Mouse (Mus musculus): Measurements from ENCODE around the gene Lclat1. TPM values are rescaled to one million over a fixed set of nuclear protein-coding genes. Genes with fewer than 3 reads are reported as not detected.

Gene Lclat1
- polyA plus RNA-seq (2014; fragmentation: Nextera tagmentation; extraction: Ambion mirVana), result 15.2 and 15.9 TPM in 2 replicates

DNA sequence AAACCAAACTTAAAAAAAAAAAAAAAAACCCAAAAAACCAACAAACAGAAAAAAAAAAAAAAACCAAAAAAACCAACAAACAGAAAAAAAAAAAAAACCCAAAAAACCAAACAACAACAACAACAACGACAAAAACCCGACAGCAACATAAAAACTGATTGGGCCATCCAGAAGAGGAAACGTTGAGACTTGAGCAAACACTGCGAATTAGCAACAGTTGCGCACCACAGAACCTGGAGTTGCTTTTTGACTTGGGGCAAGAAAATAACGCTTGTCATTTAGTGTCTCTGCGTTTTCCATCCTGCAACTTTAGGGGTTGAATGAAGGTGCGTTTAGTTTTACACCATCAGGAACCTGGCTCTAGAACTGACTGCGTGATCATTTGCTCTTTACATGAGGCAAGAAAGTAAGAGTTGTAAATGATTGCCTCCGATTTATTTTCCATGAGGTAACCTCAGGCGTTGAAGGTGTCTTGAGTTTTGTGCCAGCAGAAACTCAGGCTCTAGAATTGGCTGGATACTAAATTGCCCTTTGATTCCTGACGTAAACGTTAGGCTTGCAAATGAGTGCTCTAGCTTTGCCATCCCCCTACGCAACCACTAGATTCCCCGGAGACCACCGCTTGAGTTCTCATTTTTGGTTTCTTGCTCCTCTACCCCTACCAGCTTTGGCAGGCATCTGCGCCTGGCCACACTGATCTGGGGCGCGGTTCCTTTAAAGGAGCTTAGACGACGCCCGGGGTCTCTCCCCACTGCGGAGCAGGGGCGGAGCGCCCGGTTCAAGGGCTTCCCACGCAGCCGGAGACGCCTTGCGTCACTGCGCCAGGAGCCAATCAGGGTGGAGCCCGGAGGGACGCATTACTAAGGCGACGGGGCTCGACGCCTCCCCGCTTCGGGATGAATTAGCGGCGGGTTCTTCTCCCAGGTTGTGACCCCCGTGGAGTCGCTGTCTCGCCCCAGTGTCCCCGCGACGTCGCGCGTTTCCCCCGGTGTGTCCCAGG is at the start of gene Lclat1:
Gene Lclat1, plus strand, starts transcription at position 828 of the 1,000 bp plus-strand sequence.
- peak; percentile 96 for DNase-seq (ENCODE audit: low spot score)
- peak; percentile 100 for ATAC-seq (replicated peaks; ENCODE audit: low FRiP score)
- Histone ChIP-seq H3K4me3 (ENCODE audit: low read depth, low read length) (peak within 1 kb of the TSS; percentile 84), H3K9ac (ENCODE audit: low read length) (peak within 1 kb of the TSS; percentile 85), H3K27ac (ENCODE audit: low read depth, low read length) (no peak within 1 kb of the TSS), H3K9me3 (ENCODE audit: control insufficient read depth, low read length) (no peaks in the 10 kb centered on the region), H3K27me3 (ENCODE audit: control insufficient read depth, insufficient read depth, low read length) (no peaks in the 10 kb centered on the region), H3K36me3 (ENCODE audit: control insufficient read depth, insufficient read depth, low read length) (no peaks in the 10 kb centered on the region), H3K4me2 (ENCODE audit: low read depth, low read length, severe bottlenecking) (peak within 1 kb of the TSS; percentile 88), H3K4me1 (replicated peaks; ENCODE audit: control insufficient read depth, insufficient read depth, low read length) (no peaks in the 10 kb centered on the region)
- 7% methylated on average over 51 of the region's 51 CpGs for WGBS

DNA sequence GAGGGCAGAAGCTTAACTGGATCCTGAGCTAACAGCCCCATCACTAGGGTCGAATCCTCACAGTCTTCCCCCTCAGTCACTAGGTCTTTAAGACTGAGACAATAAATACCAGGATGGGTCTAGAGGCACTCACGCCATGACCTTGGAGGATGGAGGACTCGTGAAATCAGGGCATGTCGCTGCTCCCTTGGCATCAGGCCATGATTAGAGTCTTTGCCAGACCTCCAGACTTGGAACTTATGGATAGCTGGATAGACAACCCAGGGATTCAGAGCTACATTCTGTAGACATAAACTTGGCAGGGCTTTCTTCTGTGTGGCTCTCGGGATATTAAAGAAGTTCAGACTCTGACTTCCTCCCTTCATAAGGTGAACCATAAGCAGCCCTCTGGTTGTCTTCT is 49.5 kb upstream of the Lclat1 start:
- H3K9ac ChIP-seq (ENCODE audit: low read length), result no peak overlapping the region
- H3K9me3 ChIP-seq (ENCODE audit: control insufficient read depth, low read length), result no peaks in the 10 kb centered on the region
- no peak overlapping the region for H3K4me2 ChIP-seq (ENCODE audit: low read depth, low read length, severe bottlenecking)
- H3K4me3 ChIP-seq (ENCODE audit: low read depth, low read length), result no peak overlapping the region
- H3K27me3 ChIP-seq (ENCODE audit: control insufficient read depth, insufficient read depth, low read length), result no peaks in the 10 kb centered on the region
- H3K4me1 ChIP-seq (replicated peaks; ENCODE audit: control insufficient read depth, insufficient read depth, low read length), result no peaks in the 10 kb centered on the region
- WGBS, result 88% methylated on average over 5 of the region's 5 CpGs
- no peaks in the 10 kb centered on the region for H3K36me3 ChIP-seq (ENCODE audit: control insufficient read depth, insufficient read depth, low read length)
- DNase-seq (ENCODE audit: low spot score) (no peak), ATAC-seq (replicated peaks; ENCODE audit: low FRiP score) (no peak)
- no peak overlapping the region for H3K27ac ChIP-seq (ENCODE audit: low read depth, low read length)

GRCm38 (mm10) chr17:73060224-73060896 is 47.4 kb upstream of the Lclat1 start:
- Histone ChIP-seq H3K4me1 (replicated peaks; ENCODE audit: control insufficient read depth, insufficient read depth, low read length) (no peaks in the 10 kb centered on the region), H3K27ac (ENCODE audit: low read depth, low read length) (no peak overlapping the region), H3K9ac (ENCODE audit: low read length) (no peak overlapping the region), H3K4me3 (ENCODE audit: low read depth, low read length) (no peak overlapping the region), H3K4me2 (ENCODE audit: low read depth, low read length, severe bottlenecking) (no peak overlapping the region), H3K9me3 (ENCODE audit: control insufficient read depth, low read length) (no peaks in the 10 kb centered on the region), H3K36me3 (ENCODE audit: control insufficient read depth, insufficient read depth, low read length) (no peaks in the 10 kb centered on the region), H3K27me3 (ENCODE audit: control insufficient read depth, insufficient read depth, low read length) (no peaks in the 10 kb centered on the region)
- DNase-seq (ENCODE audit: low spot score), result no peak
- 63% methylated on average over 3 of the region's 3 CpGs for WGBS
- ATAC-seq (replicated peaks; ENCODE audit: low FRiP score), result no peak

DNA sequence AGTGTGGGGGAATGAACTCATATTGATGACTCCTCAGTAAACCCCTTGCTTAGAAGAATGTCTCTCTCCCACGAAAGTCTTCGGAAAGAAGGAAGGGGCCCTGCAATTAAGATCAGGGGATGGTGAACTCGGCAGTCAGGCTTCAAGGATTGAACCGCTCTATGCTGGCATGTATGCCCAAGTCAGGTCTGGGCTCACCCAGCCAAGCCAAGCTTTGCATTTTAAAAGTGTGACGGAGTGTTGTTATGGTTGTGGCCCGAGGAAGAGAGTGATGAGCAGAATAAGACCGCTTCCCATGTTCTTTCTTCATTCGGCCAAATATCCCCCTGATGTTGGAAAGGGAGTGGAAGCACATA is 46.9 kb upstream of the Lclat1 start:
- no peaks in the 10 kb centered on the region for H3K4me1 ChIP-seq (replicated peaks; ENCODE audit: control insufficient read depth, insufficient read depth, low read length)
- no peak overlapping the region for H3K9ac ChIP-seq (ENCODE audit: low read length)
- no peaks in the 10 kb centered on the region for H3K9me3 ChIP-seq (ENCODE audit: control insufficient read depth, low read length)
- H3K27me3 ChIP-seq (ENCODE audit: control insufficient read depth, insufficient read depth, low read length), result no peaks in the 10 kb centered on the region
- ATAC-seq (replicated peaks; ENCODE audit: low FRiP score) (no peak), DNase-seq (ENCODE audit: low spot score) (no peak)
- no peaks in the 10 kb centered on the region for H3K36me3 ChIP-seq (ENCODE audit: control insufficient read depth, insufficient read depth, low read length)
- no peak overlapping the region for H3K4me2 ChIP-seq (ENCODE audit: low read depth, low read length, severe bottlenecking)
- H3K27ac ChIP-seq (ENCODE audit: low read depth, low read length), result no peak overlapping the region
- H3K4me3 ChIP-seq (ENCODE audit: low read depth, low read length), result no peak overlapping the region
- 92% methylated on average over 8 of the region's 8 CpGs for WGBS

DNA sequence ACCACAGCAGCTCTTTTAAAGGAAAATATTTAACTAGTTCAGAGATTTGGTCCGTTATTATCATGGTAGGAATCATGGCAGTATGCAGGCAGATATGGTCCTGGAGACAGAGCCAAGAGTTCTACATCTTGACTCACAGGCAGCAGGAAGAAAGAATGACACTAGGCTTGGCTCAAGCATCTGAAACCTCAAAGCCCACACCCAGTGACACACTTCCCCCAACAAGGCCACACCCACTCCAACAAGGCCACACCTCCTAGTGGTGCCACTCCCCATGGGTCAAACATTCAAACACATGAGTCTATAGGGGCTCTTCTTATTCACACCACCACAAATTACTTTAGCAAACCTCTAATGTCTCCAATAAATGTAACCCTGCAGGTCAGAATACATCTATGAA is 45.1 kb upstream of the Lclat1 start:
- H3K9ac ChIP-seq (ENCODE audit: low read length), result no peak overlapping the region
- no peaks in the 10 kb centered on the region for H3K36me3 ChIP-seq (ENCODE audit: control insufficient read depth, insufficient read depth, low read length)
- H3K4me2 ChIP-seq (ENCODE audit: low read depth, low read length, severe bottlenecking), result no peak overlapping the region
- no peaks in the 10 kb centered on the region for H3K9me3 ChIP-seq (ENCODE audit: control insufficient read depth, low read length)
- H3K27me3 ChIP-seq (ENCODE audit: control insufficient read depth, insufficient read depth, low read length), result no peaks in the 10 kb centered on the region
- no peak overlapping the region for H3K27ac ChIP-seq (ENCODE audit: low read depth, low read length)
- H3K4me1 ChIP-seq (replicated peaks; ENCODE audit: control insufficient read depth, insufficient read depth, low read length), result no peaks in the 10 kb centered on the region
- ATAC-seq (replicated peaks; ENCODE audit: low FRiP score) (no peak), DNase-seq (ENCODE audit: low spot score) (no peak)
- WGBS, result 97% methylated on average over 1 of the region's 1 CpGs
- no peak overlapping the region for H3K4me3 ChIP-seq (ENCODE audit: low read depth, low read length)

- no peak overlapping the region for H3K27ac ChIP-seq (ENCODE audit: low read depth, low read length)
- H3K9ac ChIP-seq (ENCODE audit: low read length), result no peak overlapping the region
- no peak overlapping the region for H3K4me3 ChIP-seq (ENCODE audit: low read depth, low read length)
- no peak for DNase-seq (ENCODE audit: low spot score)
- no peaks in the 10 kb centered on the region for H3K27me3 ChIP-seq (ENCODE audit: control insufficient read depth, insufficient read depth, low read length)
- H3K9me3 ChIP-seq (ENCODE audit: control insufficient read depth, low read length), result no peaks in the 10 kb centered on the region
- ATAC-seq (replicated peaks; ENCODE audit: low FRiP score), result no peak
- H3K4me1 ChIP-seq (replicated peaks; ENCODE audit: control insufficient read depth, insufficient read depth, low read length), result no peaks in the 10 kb centered on the region
- no peak overlapping the region for H3K4me2 ChIP-seq (ENCODE audit: low read depth, low read length, severe bottlenecking)
- WGBS, result 86% methylated on average over 2 of the region's 2 CpGs
- no peaks in the 10 kb centered on the region for H3K36me3 ChIP-seq (ENCODE audit: control insufficient read depth, insufficient read depth, low read length)
Observed at GRCm38 (mm10) chr17:73063299-73063698, 44.5 kb upstream of the Lclat1 start.

DNA sequence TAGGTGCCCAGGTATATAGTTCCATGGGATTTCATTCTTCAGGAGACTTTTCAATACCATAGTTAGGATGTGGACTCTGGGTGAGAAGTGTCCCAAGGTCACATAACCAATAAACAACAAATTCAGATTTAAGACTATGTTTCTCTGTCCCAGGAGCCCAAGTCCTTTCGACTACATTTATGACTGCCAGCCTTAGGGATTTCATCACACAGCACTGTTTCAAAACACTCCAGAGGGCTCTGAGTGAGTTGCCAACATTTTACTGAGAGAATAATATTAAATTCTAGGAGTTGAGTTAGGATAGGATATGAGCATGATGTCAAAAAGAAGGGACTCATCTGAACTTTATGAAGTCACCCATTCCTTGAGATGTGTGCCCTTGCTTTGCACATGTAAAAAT is 44.0 kb upstream of the Lclat1 start:
- H3K27ac ChIP-seq (ENCODE audit: low read depth, low read length), result no peak overlapping the region
- no peaks in the 10 kb centered on the region for H3K36me3 ChIP-seq (ENCODE audit: control insufficient read depth, insufficient read depth, low read length)
- no peaks in the 10 kb centered on the region for H3K27me3 ChIP-seq (ENCODE audit: control insufficient read depth, insufficient read depth, low read length)
- H3K4me2 ChIP-seq (ENCODE audit: low read depth, low read length, severe bottlenecking), result no peak overlapping the region
- H3K9me3 ChIP-seq (ENCODE audit: control insufficient read depth, low read length), result no peaks in the 10 kb centered on the region
- no peaks in the 10 kb centered on the region for H3K4me1 ChIP-seq (replicated peaks; ENCODE audit: control insufficient read depth, insufficient read depth, low read length)
- H3K9ac ChIP-seq (ENCODE audit: low read length), result no peak overlapping the region
- 86% methylated on average over 1 of the region's 1 CpGs for WGBS
- ATAC-seq (replicated peaks; ENCODE audit: low FRiP score) (no peak), DNase-seq (ENCODE audit: low spot score) (no peak)
- H3K4me3 ChIP-seq (ENCODE audit: low read depth, low read length), result no peak overlapping the region

- DNase-seq (ENCODE audit: low spot score) (no peak), ATAC-seq (replicated peaks; ENCODE audit: low FRiP score) (no peak)
- no peaks in the 10 kb centered on the region for H3K9me3 ChIP-seq (ENCODE audit: control insufficient read depth, low read length)
- WGBS, result 83% methylated on average over 9 of the region's 9 CpGs
- H3K27ac ChIP-seq (ENCODE audit: low read depth, low read length), result no peak overlapping the region
- H3K4me3 ChIP-seq (ENCODE audit: low read depth, low read length), result no peak overlapping the region
- no peak overlapping the region for H3K4me2 ChIP-seq (ENCODE audit: low read depth, low read length, severe bottlenecking)
- H3K36me3 ChIP-seq (ENCODE audit: control insufficient read depth, insufficient read depth, low read length), result no peaks in the 10 kb centered on the region
- no peak overlapping the region for H3K9ac ChIP-seq (ENCODE audit: low read length)
- no peaks in the 10 kb centered on the region for H3K4me1 ChIP-seq (replicated peaks; ENCODE audit: control insufficient read depth, insufficient read depth, low read length)
- H3K27me3 ChIP-seq (ENCODE audit: control insufficient read depth, insufficient read depth, low read length), result no peaks in the 10 kb centered on the region
Observed at GRCm38 (mm10) chr17:73066387-73067169, 41.2 kb upstream of the Lclat1 start.
